Mouse (Mus musculus): ENCODE data around the gene Mif. TPM values are rescaled to one million over a fixed set of nuclear protein-coding genes. Genes with fewer than 3 reads are reported as not detected.
A peak's percentile ranks its signal among the peaks of the same experiment; 100 is the strongest.

Gene Mif
- polyA plus RNA-seq, 1 experiment from 2014 or later: 1,880 TPM

GRCm38 (mm10) chr10:75872025-75872914, 12.2 kb upstream of the Mif start:
- H3K4me2 ChIP-seq: peak overlapping the region; percentile 63
- no peaks in the 10 kb centered on the region for H3K9me3 ChIP-seq (replicated peaks)
- peak overlapping the region; percentile 40 for H3K4me3 ChIP-seq (replicated peaks)
- ATAC-seq (ENCODE audit: low FRiP score): 0 out of 2 replicates have a peak, but pooled peaks have one; percentile 7
- 38% methylated on average over 10 of the region's 10 CpGs for WGBS
- H3K27me3 ChIP-seq (replicated peaks): no peaks in the 10 kb centered on the region
- peak overlapping the region; percentile 48 for H3K9ac ChIP-seq (replicated peaks)
- no peaks in the 10 kb centered on the region for H3K36me3 ChIP-seq
- peak overlapping the region; percentile 86 for H3K27ac ChIP-seq (replicated peaks)
- peaks cover 15% of the 10 kb centered on the region for H3K4me1 ChIP-seq

- peaks cover 8% of the 10 kb centered on the region; the same call in 1 of the 2 replicates for H3K36me3 ChIP-seq
Measured at GRCm38 (mm10) chr10:75861587-75861986, 1.5 kb upstream of the Mif start.

GRCm38 (mm10) chr10:75860746-75861145, 706 bp upstream of the Mif start:
- Histone ChIP-seq H3K9me3 (replicated peaks) (no peaks in the 10 kb centered on the region), H3K4me1 (peaks cover 30% of the 10 kb centered on the region), H3K36me3 (peaks cover 8% of the 10 kb centered on the region; the same call in 1 of the 2 replicates), H3K9ac (replicated peaks) (no peak overlapping the region), H3K27ac (replicated peaks) (peak overlapping the region; percentile 97), H3K4me2 (peak overlapping the region; percentile 72), H3K27me3 (replicated peaks) (no peaks in the 10 kb centered on the region), H3K4me3 (replicated peaks) (no peak overlapping the region)
- no peak for ATAC-seq (ENCODE audit: low FRiP score)
- WGBS: 30% methylated on average over 7 of the region's 7 CpGs

More at GRCm38 (mm10) chr10:75861587-75861986, 1.5 kb upstream of the Mif start:
- no peaks in the 10 kb centered on the region for H3K9me3 ChIP-seq (replicated peaks)
- H3K4me3 ChIP-seq (replicated peaks): no peak overlapping the region
- no peak for ATAC-seq (ENCODE audit: low FRiP score)
- peaks cover 30% of the 10 kb centered on the region for H3K4me1 ChIP-seq
- 64% methylated on average over 5 of the region's 5 CpGs for WGBS
- H3K27me3 ChIP-seq (replicated peaks): no peaks in the 10 kb centered on the region
- H3K9ac ChIP-seq (replicated peaks): no peak overlapping the region
- H3K27ac ChIP-seq (replicated peaks): no peak overlapping the region
- H3K4me2 ChIP-seq: no peak overlapping the region

GRCm38 (mm10) chr10:75859107-75859746, 813 bp downstream of the Mif start:
- Histone ChIP-seq H3K27ac (replicated peaks) (peak overlapping the region; percentile 97), H3K9me3 (replicated peaks) (no peaks in the 10 kb centered on the region), H3K4me1 (peaks cover 30% of the 10 kb centered on the region), H3K9ac (replicated peaks) (peak overlapping the region; percentile 94), H3K27me3 (replicated peaks) (no peaks in the 10 kb centered on the region), H3K4me2 (peak overlapping the region; percentile 72), H3K4me3 (replicated peaks) (peak overlapping the region; percentile 72), H3K36me3 (peaks cover 8% of the 10 kb centered on the region; the same call in 1 of the 2 replicates)
- peak; percentile 84 for ATAC-seq (ENCODE audit: low FRiP score)
- 2% methylated on average over 26 of the region's 27 CpGs for WGBS

GRCm38 (mm10) chr10:75857598-75857997, 2.4 kb downstream of the Mif start:
- H3K4me1 ChIP-seq: peaks cover 30% of the 10 kb centered on the region
- peaks cover 8% of the 10 kb centered on the region; the same call in 1 of the 2 replicates for H3K36me3 ChIP-seq
- no peaks in the 10 kb centered on the region for H3K27me3 ChIP-seq (replicated peaks)
- WGBS: 99% methylated on average over 4 of the region's 4 CpGs
- H3K4me3 ChIP-seq (replicated peaks): no peak overlapping the region
- no peak overlapping the region for H3K27ac ChIP-seq (replicated peaks)
- H3K4me2 ChIP-seq: no peak overlapping the region
- no peak for ATAC-seq (ENCODE audit: low FRiP score)
- no peaks in the 10 kb centered on the region for H3K9me3 ChIP-seq (replicated peaks)
- H3K9ac ChIP-seq (replicated peaks): no peak overlapping the region

GRCm38 (mm10) chr10:75856976-75857375, 3.1 kb downstream of the Mif start:
- H3K4me1 ChIP-seq: peaks cover 30% of the 10 kb centered on the region
- H3K9me3 ChIP-seq (replicated peaks): no peaks in the 10 kb centered on the region
- H3K4me2 ChIP-seq: no peak overlapping the region
- no peak for ATAC-seq (ENCODE audit: low FRiP score)
- 86% methylated on average over 3 of the region's 3 CpGs for WGBS
- H3K27me3 ChIP-seq (replicated peaks): no peaks in the 10 kb centered on the region
- H3K36me3 ChIP-seq: peaks cover 8% of the 10 kb centered on the region; the same call in 1 of the 2 replicates
- no peak overlapping the region for H3K4me3 ChIP-seq (replicated peaks)
- no peak overlapping the region for H3K27ac ChIP-seq (replicated peaks)
- no peak overlapping the region for H3K9ac ChIP-seq (replicated peaks)

- Histone ChIP-seq H3K9me3 (replicated peaks) (no peaks in the 10 kb centered on the region), H3K9ac (replicated peaks) (no peak overlapping the region), H3K27ac (replicated peaks) (no peak overlapping the region), H3K4me2 (no peak overlapping the region), H3K36me3 (peaks cover 8% of the 10 kb centered on the region; the same call in 1 of the 2 replicates), H3K4me1 (peaks cover 33% of the 10 kb centered on the region), H3K4me3 (replicated peaks) (no peak overlapping the region), H3K27me3 (replicated peaks) (no peaks in the 10 kb centered on the region)
- ATAC-seq (ENCODE audit: low FRiP score): no peak
- 89% methylated on average over 11 of the region's 11 CpGs for WGBS
Measured at GRCm38 (mm10) chr10:75856155-75856907, 3.7 kb downstream of the Mif start.

- WGBS: 89% methylated on average over 15 of the region's 15 CpGs
- Histone ChIP-seq H3K36me3 (peaks cover 8% of the 10 kb centered on the region; the same call in 1 of the 2 replicates), H3K4me3 (replicated peaks) (no peak overlapping the region), H3K4me1 (peaks cover 32% of the 10 kb centered on the region), H3K4me2 (no peak overlapping the region), H3K27me3 (replicated peaks) (no peaks in the 10 kb centered on the region), H3K9ac (replicated peaks) (no peak overlapping the region), H3K9me3 (replicated peaks) (no peaks in the 10 kb centered on the region), H3K27ac (replicated peaks) (no peak overlapping the region)
- no peak for ATAC-seq (ENCODE audit: low FRiP score)
Measured at GRCm38 (mm10) chr10:75855416-75855981, 4.5 kb downstream of the Mif start.

GRCm38 (mm10) chr10:75854791-75855190, 5.2 kb downstream of the Mif start:
- Histone ChIP-seq H3K27ac (replicated peaks) (no peak overlapping the region), H3K4me1 (peaks cover 29% of the 10 kb centered on the region), H3K4me3 (replicated peaks) (no peak overlapping the region), H3K4me2 (no peak overlapping the region), H3K27me3 (replicated peaks) (no peaks in the 10 kb centered on the region), H3K9me3 (replicated peaks) (no peaks in the 10 kb centered on the region), H3K36me3 (peaks cover 8% of the 10 kb centered on the region; the same call in 1 of the 2 replicates), H3K9ac (replicated peaks) (no peak overlapping the region; the same call in 1 of the 2 replicates)
- 89% methylated on average over 6 of the region's 6 CpGs for WGBS
- ATAC-seq (ENCODE audit: low FRiP score): no peak

GRCm38 (mm10) chr10:75854096-75854495, 5.9 kb downstream of the Mif start:
- Histone ChIP-seq H3K4me2 (no peak overlapping the region), H3K27me3 (replicated peaks) (no peaks in the 10 kb centered on the region), H3K9me3 (replicated peaks) (no peaks in the 10 kb centered on the region), H3K4me3 (replicated peaks) (no peak overlapping the region), H3K4me1 (peaks cover 27% of the 10 kb centered on the region), H3K9ac (replicated peaks) (no peak overlapping the region), H3K27ac (replicated peaks) (no peak overlapping the region), H3K36me3 (peaks cover 8% of the 10 kb centered on the region; the same call in 1 of the 2 replicates)
- WGBS: 59% methylated on average over 5 of the region's 5 CpGs
- ATAC-seq (ENCODE audit: low FRiP score): no peak

- Histone ChIP-seq H3K4me1 (peaks cover 21% of the 10 kb centered on the region), H3K36me3 (peaks cover 8% of the 10 kb centered on the region; the same call in 1 of the 2 replicates), H3K27ac (replicated peaks) (no peak overlapping the region), H3K4me3 (replicated peaks) (no peak overlapping the region), H3K9ac (replicated peaks) (no peak overlapping the region), H3K9me3 (replicated peaks) (no peaks in the 10 kb centered on the region), H3K27me3 (replicated peaks) (no peaks in the 10 kb centered on the region), H3K4me2 (no peak overlapping the region)
- no peak for ATAC-seq (ENCODE audit: low FRiP score)
- 17% methylated on average over 10 of the region's 10 CpGs for WGBS
Measured at GRCm38 (mm10) chr10:75853452-75853851, 6.6 kb downstream of the Mif start.
